Mouse (Mus musculus): ENCODE measurements around the gene 1700019N19Rik. TPM values are rescaled to one million over a fixed set of nuclear protein-coding genes. Genes with fewer than 3 reads are reported as not detected.

The 1700019N19Rik gene
- polyA plus RNA-seq, 1 experiment from 2014 or later = 0.23 TPM

- H3K27me3 ChIP-seq (replicated peaks; ENCODE audit: control insufficient read depth, insufficient read depth, low read length) = no peaks in the 10 kb centered on the region
- no peaks in the 10 kb centered on the region for H3K9me3 ChIP-seq (ENCODE audit: control insufficient read depth, low read length)
- no peaks in the 10 kb centered on the region for H3K36me3 ChIP-seq (ENCODE audit: control insufficient read depth, insufficient read depth, low read length)
- no peak overlapping the region for H3K9ac ChIP-seq (ENCODE audit: low read depth, low read length)
- 89% methylated on average over 7 of the region's 7 CpGs for WGBS
- DNase-seq (ENCODE audit: low spot score) = no peak
- no peak overlapping the region for H3K27ac ChIP-seq (ENCODE audit: low read depth, low read length)
- no peak for ATAC-seq (replicated peaks; ENCODE audit: low FRiP score)
- no peak overlapping the region for H3K4me3 ChIP-seq (ENCODE audit: low read depth, low read length)
- no peaks in the 10 kb centered on the region for H3K4me1 ChIP-seq (replicated peaks; ENCODE audit: control insufficient read depth, insufficient read depth, low read length)
- H3K4me2 ChIP-seq = no peak overlapping the region
Observed at GRCm38 (mm10) chr19:58830182-58830581, 35.9 kb upstream of the 1700019N19Rik start.

GRCm38 (mm10) chr19:58829575-58829974 is 35.3 kb upstream of the 1700019N19Rik start:
- 82% methylated on average over 5 of the region's 5 CpGs for WGBS
- DNase-seq (ENCODE audit: low spot score) = no peak
- no peaks in the 10 kb centered on the region for H3K9me3 ChIP-seq (ENCODE audit: control insufficient read depth, low read length)
- H3K27me3 ChIP-seq (replicated peaks; ENCODE audit: control insufficient read depth, insufficient read depth, low read length) = no peaks in the 10 kb centered on the region
- no peak overlapping the region for H3K9ac ChIP-seq (ENCODE audit: low read depth, low read length)
- no peak overlapping the region for H3K4me3 ChIP-seq (ENCODE audit: low read depth, low read length)
- H3K4me2 ChIP-seq = no peak overlapping the region
- no peaks in the 10 kb centered on the region for H3K36me3 ChIP-seq (ENCODE audit: control insufficient read depth, insufficient read depth, low read length)
- no peak for ATAC-seq (replicated peaks; ENCODE audit: low FRiP score)
- H3K27ac ChIP-seq (ENCODE audit: low read depth, low read length) = no peak overlapping the region
- no peaks in the 10 kb centered on the region for H3K4me1 ChIP-seq (replicated peaks; ENCODE audit: control insufficient read depth, insufficient read depth, low read length)

- Histone ChIP-seq H3K4me3 (ENCODE audit: low read depth, low read length) (no peak overlapping the region), H3K27ac (ENCODE audit: low read depth, low read length) (no peak overlapping the region), H3K36me3 (ENCODE audit: control insufficient read depth, insufficient read depth, low read length) (no peaks in the 10 kb centered on the region), H3K4me1 (replicated peaks; ENCODE audit: control insufficient read depth, insufficient read depth, low read length) (no peaks in the 10 kb centered on the region), H3K4me2 (no peak overlapping the region), H3K9ac (ENCODE audit: low read depth, low read length) (no peak overlapping the region), H3K27me3 (replicated peaks; ENCODE audit: control insufficient read depth, insufficient read depth, low read length) (no peaks in the 10 kb centered on the region), H3K9me3 (ENCODE audit: control insufficient read depth, low read length) (no peaks in the 10 kb centered on the region)
- ATAC-seq (replicated peaks; ENCODE audit: low FRiP score) (no peak), DNase-seq (ENCODE audit: low spot score) (no peak)
- WGBS = 57% methylated on average over 7 of the region's 7 CpGs
Observed at GRCm38 (mm10) chr19:58827656-58828055, 33.4 kb upstream of the 1700019N19Rik start.

DNA sequence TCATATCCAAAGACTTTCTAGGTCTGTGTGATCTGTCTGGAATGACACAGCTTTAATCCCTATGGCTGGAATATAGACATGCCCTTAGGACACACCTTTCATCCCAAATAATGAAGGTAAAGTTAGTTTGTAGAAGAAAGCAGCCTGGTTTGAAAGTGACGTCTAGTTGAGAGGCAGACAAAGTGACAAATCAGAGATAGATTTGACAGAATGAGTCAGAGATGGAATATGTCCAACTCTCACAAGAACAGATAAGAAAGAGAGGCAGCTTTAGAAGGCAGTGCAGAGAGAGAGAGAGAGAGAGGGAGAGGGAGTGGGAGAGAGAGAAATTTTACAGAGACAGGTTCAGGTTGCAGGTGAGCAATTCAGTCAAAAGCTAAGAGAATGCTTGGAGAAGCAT is 30.1 kb upstream of the 1700019N19Rik start:
- H3K4me2 ChIP-seq = no peak overlapping the region
- no peak for DNase-seq (ENCODE audit: low spot score)
- no peak overlapping the region for H3K27ac ChIP-seq (ENCODE audit: low read depth, low read length)
- no peak for ATAC-seq (replicated peaks; ENCODE audit: low FRiP score)
- H3K36me3 ChIP-seq (ENCODE audit: control insufficient read depth, insufficient read depth, low read length) = no peaks in the 10 kb centered on the region
- no peaks in the 10 kb centered on the region for H3K27me3 ChIP-seq (replicated peaks; ENCODE audit: control insufficient read depth, insufficient read depth, low read length)
- H3K4me3 ChIP-seq (ENCODE audit: low read depth, low read length) = no peak overlapping the region
- no peak overlapping the region for H3K9ac ChIP-seq (ENCODE audit: low read depth, low read length)
- H3K4me1 ChIP-seq (replicated peaks; ENCODE audit: control insufficient read depth, insufficient read depth, low read length) = no peaks in the 10 kb centered on the region
- 55% methylated on average over 1 of the region's 1 CpGs for WGBS
- no peaks in the 10 kb centered on the region for H3K9me3 ChIP-seq (ENCODE audit: control insufficient read depth, low read length)

GRCm38 (mm10) chr19:58823301-58823700 is 29.0 kb upstream of the 1700019N19Rik start:
- Histone ChIP-seq H3K9ac (ENCODE audit: low read depth, low read length) (no peak overlapping the region), H3K27me3 (replicated peaks; ENCODE audit: control insufficient read depth, insufficient read depth, low read length) (no peaks in the 10 kb centered on the region), H3K9me3 (ENCODE audit: control insufficient read depth, low read length) (no peaks in the 10 kb centered on the region), H3K4me3 (ENCODE audit: low read depth, low read length) (no peak overlapping the region), H3K27ac (ENCODE audit: low read depth, low read length) (no peak overlapping the region), H3K36me3 (ENCODE audit: control insufficient read depth, insufficient read depth, low read length) (no peaks in the 10 kb centered on the region), H3K4me1 (replicated peaks; ENCODE audit: control insufficient read depth, insufficient read depth, low read length) (no peaks in the 10 kb centered on the region), H3K4me2 (no peak overlapping the region)
- no peak for DNase-seq (ENCODE audit: low spot score)
- 83% methylated on average over 3 of the region's 3 CpGs for WGBS
- no peak for ATAC-seq (replicated peaks; ENCODE audit: low FRiP score)

DNA sequence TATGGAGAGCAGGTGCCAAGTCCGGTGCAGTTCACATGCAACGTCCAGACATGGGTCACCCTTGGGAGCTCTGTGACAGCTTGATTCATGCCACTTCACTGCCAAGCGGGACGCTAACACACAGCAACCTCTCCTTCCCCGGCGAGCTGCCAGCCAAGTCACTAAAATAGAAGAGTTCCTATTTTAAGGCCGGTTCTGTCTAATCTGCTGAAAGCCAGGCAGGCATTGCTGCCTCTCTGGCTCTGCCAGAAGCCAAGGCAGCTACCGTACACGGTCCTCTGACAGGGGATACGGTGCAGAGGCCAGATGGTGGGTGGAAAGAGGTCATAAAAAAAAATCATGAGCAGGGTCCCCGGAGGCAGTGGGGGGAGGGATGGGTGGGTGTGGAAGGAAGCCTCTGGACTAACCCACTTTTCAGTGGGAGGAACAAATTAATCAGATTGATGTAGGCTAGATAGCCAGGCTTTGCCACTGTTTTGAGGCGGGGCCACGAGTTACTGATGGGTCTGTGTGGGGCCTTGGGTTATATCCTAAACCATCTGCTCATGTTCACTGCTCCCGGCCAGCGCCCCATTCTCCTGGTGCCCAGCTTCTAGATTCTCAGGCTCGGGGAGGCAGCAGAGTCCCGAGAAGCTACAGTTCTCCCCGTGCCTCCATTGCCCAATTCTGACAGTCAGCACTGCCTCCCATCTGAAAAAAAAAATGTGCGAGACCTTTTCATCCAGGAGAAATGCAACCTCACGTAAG is 28.4 kb upstream of the 1700019N19Rik start:
- Histone ChIP-seq H3K9me3 (ENCODE audit: control insufficient read depth, low read length) (no peaks in the 10 kb centered on the region), H3K4me1 (replicated peaks; ENCODE audit: control insufficient read depth, insufficient read depth, low read length) (no peaks in the 10 kb centered on the region), H3K4me3 (ENCODE audit: low read depth, low read length) (no peak overlapping the region), H3K27ac (ENCODE audit: low read depth, low read length) (no peak overlapping the region), H3K4me2 (no peak overlapping the region), H3K9ac (ENCODE audit: low read depth, low read length) (no peak overlapping the region), H3K27me3 (replicated peaks; ENCODE audit: control insufficient read depth, insufficient read depth, low read length) (no peaks in the 10 kb centered on the region), H3K36me3 (ENCODE audit: control insufficient read depth, insufficient read depth, low read length) (no peaks in the 10 kb centered on the region)
- no peak for ATAC-seq (replicated peaks; ENCODE audit: low FRiP score)
- WGBS = 74% methylated on average over 20 of the region's 20 CpGs
- DNase-seq (ENCODE audit: low spot score) = no peak

GRCm38 (mm10) chr19:58818571-58819415 is 24.5 kb upstream of the 1700019N19Rik start:
- Histone ChIP-seq H3K36me3 (ENCODE audit: control insufficient read depth, insufficient read depth, low read length) (no peaks in the 10 kb centered on the region), H3K9ac (ENCODE audit: low read depth, low read length) (no peak overlapping the region), H3K4me1 (replicated peaks; ENCODE audit: control insufficient read depth, insufficient read depth, low read length) (no peaks in the 10 kb centered on the region), H3K4me3 (ENCODE audit: low read depth, low read length) (no peak overlapping the region), H3K9me3 (ENCODE audit: control insufficient read depth, low read length) (no peaks in the 10 kb centered on the region), H3K27me3 (replicated peaks; ENCODE audit: control insufficient read depth, insufficient read depth, low read length) (no peaks in the 10 kb centered on the region), H3K27ac (ENCODE audit: low read depth, low read length) (no peak overlapping the region), H3K4me2 (no peak overlapping the region)
- DNase-seq (ENCODE audit: low spot score) (no peak), ATAC-seq (replicated peaks; ENCODE audit: low FRiP score) (no peak)
- 71% methylated on average over 14 of the region's 14 CpGs for WGBS

DNA sequence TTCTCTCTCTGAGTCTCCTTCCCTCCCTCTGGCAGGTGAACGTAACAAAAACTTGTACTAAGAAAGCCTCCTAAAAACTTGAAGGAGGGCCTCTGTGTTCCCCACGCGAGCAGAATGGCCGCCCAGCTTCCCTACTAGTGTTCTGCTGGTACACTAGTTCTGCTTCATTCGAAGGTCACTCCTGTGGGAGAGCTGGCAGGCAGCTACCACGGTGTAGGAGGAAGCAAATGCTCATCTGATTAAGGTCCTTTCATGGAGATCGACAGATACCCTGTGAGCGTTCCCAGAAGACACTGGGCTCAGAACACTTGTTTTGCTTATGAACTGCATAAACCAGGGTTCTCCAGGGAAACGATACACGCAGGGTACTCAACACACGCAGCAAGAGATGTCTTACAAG is 23.1 kb upstream of the 1700019N19Rik start:
- Histone ChIP-seq H3K36me3 (ENCODE audit: control insufficient read depth, insufficient read depth, low read length) (no peaks in the 10 kb centered on the region), H3K4me2 (no peak overlapping the region), H3K9me3 (ENCODE audit: control insufficient read depth, low read length) (no peaks in the 10 kb centered on the region), H3K4me3 (ENCODE audit: low read depth, low read length) (no peak overlapping the region), H3K4me1 (replicated peaks; ENCODE audit: control insufficient read depth, insufficient read depth, low read length) (no peaks in the 10 kb centered on the region), H3K27me3 (replicated peaks; ENCODE audit: control insufficient read depth, insufficient read depth, low read length) (no peaks in the 10 kb centered on the region), H3K27ac (ENCODE audit: low read depth, low read length) (no peak overlapping the region), H3K9ac (ENCODE audit: low read depth, low read length) (no peak overlapping the region)
- WGBS = 73% methylated on average over 11 of the region's 11 CpGs
- DNase-seq (ENCODE audit: low spot score) (no peak), ATAC-seq (replicated peaks; ENCODE audit: low FRiP score) (no peak)

Data from liver, embryonic 11.5 days (tissue).